Mouse (Mus musculus) intestine, embryonic 16.5 days (tissue): ENCODE data around the gene I0C0044D17Rik. TPM values are rescaled to one million over a fixed set of nuclear protein-coding genes. Genes with fewer than 3 reads are reported as not detected.

Experiments used
- ATAC-seq: fragments of 200-750 bp; cut with Nextera tagmentation; 2 replicates; pipeline ENCODE4 v1.8.0; 2017; ENCODE audit warnings: moderate TSS enrichment, moderate library complexity
- H3K27ac ChIP-seq: fragments of 300-500 bp; sonication (generic); 2 replicates; pipeline ENCODE4 v1.5.1; 2014; ENCODE audit warnings: mild to moderate bottlenecking, low read length
- H3K27me3 ChIP-seq: fragments of 300-500 bp; sonication (generic); replicated peaks from 2 replicates; pipeline ENCODE4 v1.6.1; 2014; ENCODE audit warnings: low read length, control low read depth, mixed read lengths; ENCODE audit not compliant: control insufficient read depth, insufficient read depth
- H3K36me3 ChIP-seq: fragments of 300-500 bp; sonication (generic); 2 replicates; pipeline ENCODE4 v1.6.1; 2014; ENCODE audit warnings: low read length, control low read depth; ENCODE audit not compliant: control insufficient read depth, insufficient read depth
- H3K4me1 ChIP-seq: fragments of 300-500 bp; sonication (generic); 2 replicates; pipeline ENCODE4 v1.6.1; 2014; ENCODE audit warnings: low read length, control low read depth, mixed read lengths; ENCODE audit not compliant: control insufficient read depth, insufficient read depth
- H3K4me2 ChIP-seq: fragments of 300-500 bp; sonication (generic); 2 replicates; pipeline ENCODE4 v1.6.1; 2014; ENCODE audit warnings: low read depth, low read length, control low read depth
- H3K4me3 ChIP-seq: fragments of 300-500 bp; sonication (generic); 2 replicates; pipeline ENCODE4 v1.5.1; 2014; ENCODE audit warnings: mild to moderate bottlenecking, low read length
- H3K9ac ChIP-seq: fragments of 300-500 bp; sonication (generic); 2 replicates; pipeline ENCODE4 v1.6.1; 2014; ENCODE audit warnings: low read depth, low read length
- H3K9me3 ChIP-seq: fragments of 300-500 bp; sonication (generic); 2 replicates; pipeline ENCODE4 v1.6.1; 2016; ENCODE audit warnings: low read length, control low read depth; ENCODE audit not compliant: control insufficient read depth
- WGBS: fragments of 180-500 bp; shearing (Covaris S2); extraction: QIAGEN DNeasy Blood & Tissue Kit; methylation state at CpG from one replicate; pipeline ENCODE4 v1.1.7; 2014; 5-methylcytosine and 5-hydroxymethylcytosine counted together
- polyA plus RNA-seq: library from polyadenylated mRNA; unstranded; fragments of >200 nt; fragmentation: Nextera tagmentation; extraction: Ambion mirVana; gene quantifications from 2 replicates; pipeline ENCODE4 v1.2.1, GENCODE M21; 2015

I0C0044D17Rik gene
- polyA plus RNA-seq, 1 experiment from 2014 or later = not detected

DNA sequence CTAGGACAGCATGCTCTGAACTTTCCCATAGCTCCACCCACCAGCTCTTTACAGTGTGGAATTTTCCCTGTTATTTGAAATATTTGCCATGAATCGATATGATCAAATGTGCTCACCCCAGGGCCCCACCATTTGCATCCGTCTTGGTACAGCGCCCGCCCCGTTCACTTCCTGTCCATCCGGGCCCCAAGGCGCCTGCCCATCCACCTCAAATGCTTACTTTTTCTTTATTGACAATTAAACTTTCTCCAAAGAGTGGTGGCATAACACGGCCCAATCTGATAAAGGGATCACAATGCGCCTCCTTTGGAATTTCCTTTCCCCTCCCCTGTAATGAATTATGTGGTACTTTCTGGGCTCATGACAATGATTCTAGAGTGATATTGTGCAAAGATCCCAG, 17.3 kb downstream of the I0C0044D17Rik start:
- H3K9ac ChIP-seq = no peak overlapping the region
- no peak overlapping the region for H3K4me3 ChIP-seq
- H3K27me3 ChIP-seq = no peaks in the 10 kb centered on the region
- H3K9me3 ChIP-seq = no peaks in the 10 kb centered on the region
- no peak overlapping the region for H3K4me2 ChIP-seq
- 75% methylated on average over 9 of the region's 9 CpGs for WGBS
- no peaks in the 10 kb centered on the region for H3K4me1 ChIP-seq
- no peak overlapping the region for H3K27ac ChIP-seq
- H3K36me3 ChIP-seq = no peaks in the 10 kb centered on the region
- no peak for ATAC-seq

- ATAC-seq = no peak
- Histone ChIP-seq H3K27ac (no peak overlapping the region), H3K36me3 (no peaks in the 10 kb centered on the region)
Measured at GRCm38 (mm10) chr4:98805291-98806048, 18.2 kb downstream of the I0C0044D17Rik start.

DNA sequence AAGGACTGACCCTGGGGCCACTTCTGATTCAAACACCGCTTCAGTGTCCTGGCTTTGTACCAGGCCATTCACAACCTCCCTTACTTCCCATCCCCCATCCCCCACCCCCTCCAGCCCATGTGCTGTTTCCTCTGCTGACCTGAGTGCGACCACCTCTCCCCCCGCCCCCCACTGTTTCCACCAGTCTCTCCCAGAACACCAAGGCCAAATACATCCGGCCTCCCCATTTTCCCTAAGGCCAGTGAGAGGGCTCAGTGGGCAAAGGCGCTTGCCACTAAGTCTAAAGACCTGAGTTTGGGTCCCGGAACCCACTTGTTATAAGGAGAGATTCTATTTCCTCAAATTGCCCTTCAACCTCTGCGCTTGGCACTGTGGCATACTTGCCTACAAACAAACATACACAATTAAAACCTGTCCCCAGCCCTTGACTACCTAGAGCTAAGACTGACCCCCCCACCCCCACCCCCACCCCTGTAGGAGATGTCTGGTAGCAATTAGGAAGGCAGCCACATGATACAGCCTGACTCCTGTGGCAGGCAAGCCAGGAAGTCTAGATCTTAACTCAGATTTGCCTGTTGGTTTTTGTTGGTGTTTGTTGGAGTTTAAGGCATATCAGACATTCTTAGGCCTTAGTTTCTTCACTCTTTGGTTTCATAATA, 19.0 kb downstream of the I0C0044D17Rik start:
- H3K4me3 ChIP-seq = no peak overlapping the region

More at GRCm38 (mm10) chr4:98805291-98806048, 18.2 kb downstream of the I0C0044D17Rik start:
- H3K9me3 ChIP-seq = no peaks in the 10 kb centered on the region
- H3K4me3 ChIP-seq = no peak overlapping the region
- H3K4me2 ChIP-seq = no peak overlapping the region
- no peaks in the 10 kb centered on the region for H3K4me1 ChIP-seq
- no peaks in the 10 kb centered on the region for H3K27me3 ChIP-seq
- 64% methylated on average over 12 of the region's 12 CpGs for WGBS
- no peak overlapping the region for H3K9ac ChIP-seq

DNA sequence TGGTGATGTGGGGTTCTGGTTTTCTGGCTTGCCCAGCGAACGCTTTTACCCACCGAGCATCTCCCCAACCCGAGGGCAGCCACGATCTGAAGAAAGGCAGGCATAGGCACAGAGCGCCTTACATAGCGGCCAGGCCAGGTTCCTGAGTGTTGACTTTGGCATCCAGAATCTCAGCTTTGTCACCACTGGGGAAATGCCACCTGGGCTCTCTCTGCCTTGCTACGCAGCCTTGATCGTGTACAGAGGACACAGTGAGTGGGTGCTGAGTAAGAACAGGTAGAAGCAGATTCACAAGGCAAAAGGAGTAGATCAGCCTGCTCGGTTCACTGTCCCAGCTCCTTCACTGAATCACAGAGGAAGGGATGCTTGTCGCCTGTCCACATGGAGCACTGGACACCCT, 21.9 kb downstream of the I0C0044D17Rik start:
- H3K4me2 ChIP-seq = no peak overlapping the region
- H3K4me3 ChIP-seq = no peak overlapping the region
- ATAC-seq = no peak
- 88% methylated on average over 11 of the region's 11 CpGs for WGBS
- H3K27me3 ChIP-seq = no peaks in the 10 kb centered on the region
- no peaks in the 10 kb centered on the region for H3K36me3 ChIP-seq
- H3K27ac ChIP-seq = no peak overlapping the region
- peaks cover 8% of the 10 kb centered on the region for H3K4me1 ChIP-seq
- no peak overlapping the region for H3K9ac ChIP-seq
- H3K9me3 ChIP-seq = no peaks in the 10 kb centered on the region

More for the DNA sequence above, 19.0 kb downstream of the I0C0044D17Rik start:
- Histone ChIP-seq H3K27me3 (no peaks in the 10 kb centered on the region), H3K4me2 (no peak overlapping the region), H3K9me3 (no peaks in the 10 kb centered on the region), H3K27ac (no peak overlapping the region), H3K9ac (no peak overlapping the region), H3K36me3 (no peaks in the 10 kb centered on the region), H3K4me1 (no peaks in the 10 kb centered on the region)
- ATAC-seq = no peak
- 71% methylated on average over 7 of the region's 7 CpGs for WGBS

DNA sequence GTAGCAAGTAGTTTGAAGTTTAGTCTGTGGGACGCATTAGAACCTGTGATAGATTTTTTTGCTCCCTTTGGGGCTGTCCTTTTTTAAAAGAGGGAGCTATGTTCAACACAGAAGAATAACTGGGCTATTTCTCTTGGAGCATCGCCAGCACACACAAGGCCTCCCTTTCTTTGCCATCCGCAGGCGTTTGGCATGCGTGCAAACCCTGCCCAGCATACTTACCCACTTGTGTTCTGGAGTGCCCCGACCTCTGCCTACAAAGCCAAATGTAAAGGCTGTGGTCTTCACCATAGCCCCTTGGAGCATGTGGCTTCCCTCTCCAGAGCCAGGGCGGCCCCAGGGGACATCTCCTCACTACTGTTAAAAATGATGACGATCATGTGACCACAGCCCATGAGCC, 22.8 kb downstream of the I0C0044D17Rik start:
- 75% methylated on average over 8 of the region's 8 CpGs for WGBS
- Histone ChIP-seq H3K27me3 (no peaks in the 10 kb centered on the region), H3K9ac (no peak overlapping the region), H3K4me2 (no peak overlapping the region), H3K4me1 (peaks cover 11% of the 10 kb centered on the region), H3K36me3 (no peaks in the 10 kb centered on the region), H3K4me3 (no peak overlapping the region), H3K9me3 (no peaks in the 10 kb centered on the region), H3K27ac (no peak overlapping the region)
- ATAC-seq = no peak

GRCm38 (mm10) chr4:98796591-98797341, 26.9 kb downstream of the I0C0044D17Rik start:
- ATAC-seq = peak; percentile 55
- WGBS = 42% methylated on average over 11 of the region's 11 CpGs
- Histone ChIP-seq H3K9ac (no peak overlapping the region), H3K27me3 (no peaks in the 10 kb centered on the region), H3K4me2 (no peak overlapping the region), H3K27ac (peak overlapping the region; percentile 55), H3K4me3 (no peak overlapping the region), H3K9me3 (no peaks in the 10 kb centered on the region), H3K4me1 (peaks cover 11% of the 10 kb centered on the region), H3K36me3 (no peaks in the 10 kb centered on the region)

GRCm38 (mm10) chr4:98795241-98795640, 28.4 kb downstream of the I0C0044D17Rik start:
- WGBS = 79% methylated on average over 2 of the region's 2 CpGs
- no peaks in the 10 kb centered on the region for H3K36me3 ChIP-seq
- ATAC-seq = no peak
- no peak overlapping the region for H3K27ac ChIP-seq
- no peak overlapping the region for H3K4me3 ChIP-seq
- H3K4me2 ChIP-seq = no peak overlapping the region
- H3K9ac ChIP-seq = no peak overlapping the region
- H3K9me3 ChIP-seq = no peaks in the 10 kb centered on the region
- no peaks in the 10 kb centered on the region for H3K27me3 ChIP-seq
- peaks cover 11% of the 10 kb centered on the region for H3K4me1 ChIP-seq

- Histone ChIP-seq H3K27me3 (no peaks in the 10 kb centered on the region), H3K4me2 (no peak overlapping the region), H3K27ac (no peak overlapping the region), H3K9me3 (no peaks in the 10 kb centered on the region), H3K36me3 (no peaks in the 10 kb centered on the region), H3K4me3 (no peak overlapping the region), H3K9ac (no peak overlapping the region), H3K4me1 (peaks cover 11% of the 10 kb centered on the region)
- no peak for ATAC-seq
- 90% methylated on average over 9 of the region's 9 CpGs for WGBS
Measured at GRCm38 (mm10) chr4:98793486-98793885, 30.2 kb downstream of the I0C0044D17Rik start.

GRCm38 (mm10) chr4:98790721-98791120, 32.9 kb downstream of the I0C0044D17Rik start:
- H3K27ac ChIP-seq = no peak overlapping the region
- no peak overlapping the region for H3K4me3 ChIP-seq
- no peak overlapping the region for H3K9ac ChIP-seq
- no peaks in the 10 kb centered on the region for H3K9me3 ChIP-seq
- no peak overlapping the region for H3K4me2 ChIP-seq
- 65% methylated on average over 1 of the region's 1 CpGs for WGBS
- no peaks in the 10 kb centered on the region for H3K27me3 ChIP-seq
- H3K36me3 ChIP-seq = no peaks in the 10 kb centered on the region
- no peaks in the 10 kb centered on the region for H3K4me1 ChIP-seq
- no peak for ATAC-seq
